Mouse (Mus musculus): Measurements from ENCODE around the gene Aldh5a1. TPM values are rescaled to one million over a fixed set of nuclear protein-coding genes. Genes with fewer than 3 reads are reported as not detected.
A peak's percentile ranks its signal among the peaks of the same experiment; 100 is the strongest.

Aldh5a1 gene
- total RNA-seq, 2 experiments from 2014 or later = 54.2 to 58.7 TPM

DNA sequence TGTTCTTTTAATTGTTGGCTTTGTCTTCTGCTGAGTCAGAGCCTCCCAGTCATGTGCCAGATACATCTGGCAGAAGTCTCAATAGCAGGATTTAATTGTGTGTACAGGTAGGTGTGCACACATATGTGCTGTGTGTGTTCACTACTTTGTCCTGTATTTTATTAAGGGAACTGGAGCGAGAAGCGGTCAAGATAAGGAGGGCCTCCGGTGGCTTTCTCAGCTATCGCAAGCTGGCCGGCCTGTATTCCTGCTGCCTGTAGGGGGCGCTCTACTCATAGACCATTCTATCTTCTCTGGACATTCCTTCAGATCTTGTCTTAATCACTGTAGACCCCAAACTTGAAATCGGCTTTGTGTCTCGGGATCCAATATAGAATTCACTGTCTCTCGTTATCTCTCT is 1.2 kb upstream of the Aldh5a1 start:
- intact Hi-C loops (cut with DNase I) = loop anchor here (5.0 kb wide), 1 partner anchor 179 kb away; no protein-coding TSS in a partner anchor
- peak; percentile 83 to 85 for DNase-seq (ENCODE audit: low spot score in 2 of 2)

- DNase-seq (ENCODE audit: low spot score in 2 of 2) = no peak
- intact Hi-C loops (cut with DNase I) = loop anchor here (1.0 to 5.0 kb wide), 2 partner anchors 50 to 179 kb away; no protein-coding TSS in a partner anchor
Observed at GRCm38 (mm10) chr13:24937839-24938166, 342 bp upstream of the Aldh5a1 start.

- DNase-seq (ENCODE audit: low spot score in 2 of 2) = no peak
- intact Hi-C loops (cut with DNase I) = loop anchor here (1.0 to 5.0 kb wide), 2 partner anchors 52 to 181 kb away; no protein-coding TSS in a partner anchor
Observed at GRCm38 (mm10) chr13:24936772-24937107, 721 bp downstream of the Aldh5a1 start.

DNA sequence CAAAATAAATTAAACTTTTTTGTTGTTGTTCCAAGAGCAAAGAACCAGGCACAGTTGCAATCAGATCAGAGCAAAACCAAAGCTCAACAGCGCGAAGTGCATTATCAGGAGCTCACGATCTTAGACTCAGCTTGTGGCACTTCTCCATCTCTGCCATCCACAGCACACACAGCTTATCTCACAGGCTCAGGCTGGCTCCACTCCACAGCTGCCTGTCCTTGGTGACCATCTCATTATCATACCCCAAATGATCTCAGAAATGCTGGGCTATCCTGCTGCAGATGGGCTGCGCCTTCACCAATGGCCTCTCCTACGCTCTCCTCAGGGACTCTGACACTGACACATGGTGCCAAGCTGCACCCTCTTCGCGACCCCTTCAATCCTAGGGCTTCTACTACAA is 4.3 kb downstream of the Aldh5a1 start:
- DNase-seq (ENCODE audit: low spot score in 2 of 2) = no peak
- intact Hi-C loops (cut with DNase I) = no loop called here

GRCm38 (mm10) chr13:24930591-24930990 is 6.9 kb downstream of the Aldh5a1 start:
- intact Hi-C loops (cut with DNase I) = no loop called here
- no peak for DNase-seq (ENCODE audit: low spot score in 2 of 2)

DNA sequence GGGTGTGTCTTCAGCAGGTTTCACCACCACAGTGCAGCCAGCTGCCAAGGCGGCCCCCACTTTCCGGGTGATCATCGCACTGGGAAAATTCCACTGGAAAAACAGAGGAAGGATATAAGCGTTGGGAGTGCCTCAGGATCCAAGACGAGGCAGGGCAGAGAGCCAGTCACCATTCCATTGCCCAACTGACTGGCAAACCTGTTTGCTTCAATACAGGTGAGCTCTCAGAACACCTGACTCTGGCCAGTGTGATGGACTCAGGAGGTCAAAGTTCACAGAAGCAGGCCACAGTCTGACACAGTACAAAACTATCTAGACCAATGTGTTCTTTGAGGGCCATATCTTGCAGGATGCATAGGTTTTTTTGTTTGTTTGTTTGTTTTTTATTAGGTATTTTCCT is 13.5 kb downstream of the Aldh5a1 start:
- DNase-seq (ENCODE audit: low spot score in 2 of 2) = no peak
- intact Hi-C loops (cut with DNase I) = loop anchor here (10.0 kb wide), 1 partner anchor 439 kb away; no protein-coding TSS in a partner anchor

- intact Hi-C loops (cut with DNase I) = loop anchor here (10.0 kb wide), 1 partner anchor 436 kb away; no protein-coding TSS in a partner anchor
- DNase-seq (ENCODE audit: low spot score in 2 of 2) = no peak
Observed at GRCm38 (mm10) chr13:24921281-24921680, 16.2 kb downstream of the Aldh5a1 start.

- intact Hi-C loops (cut with DNase I) = loop anchor here (10.0 kb wide), 1 partner anchor 436 kb away; no protein-coding TSS in a partner anchor
Observed at GRCm38 (mm10) chr13:24920333-24920977, 17.0 kb downstream of the Aldh5a1 start.

GRCm38 (mm10) chr13:24915831-24916230 is 21.6 kb downstream of the Aldh5a1 start:
- no peak for DNase-seq (ENCODE audit: low spot score in 2 of 2)
- intact Hi-C loops (cut with DNase I) = no loop called here

More at GRCm38 (mm10) chr13:24920333-24920977, 17.0 kb downstream of the Aldh5a1 start:
- DNase-seq (ENCODE audit: low spot score in 2 of 2) = peak; percentile 35 to 50

GRCm38 (mm10) chr13:24914915-24915314 is 22.5 kb downstream of the Aldh5a1 start:
- intact Hi-C loops (cut with DNase I) = no loop called here
- DNase-seq (ENCODE audit: low spot score in 2 of 2) = no peak

DNA sequence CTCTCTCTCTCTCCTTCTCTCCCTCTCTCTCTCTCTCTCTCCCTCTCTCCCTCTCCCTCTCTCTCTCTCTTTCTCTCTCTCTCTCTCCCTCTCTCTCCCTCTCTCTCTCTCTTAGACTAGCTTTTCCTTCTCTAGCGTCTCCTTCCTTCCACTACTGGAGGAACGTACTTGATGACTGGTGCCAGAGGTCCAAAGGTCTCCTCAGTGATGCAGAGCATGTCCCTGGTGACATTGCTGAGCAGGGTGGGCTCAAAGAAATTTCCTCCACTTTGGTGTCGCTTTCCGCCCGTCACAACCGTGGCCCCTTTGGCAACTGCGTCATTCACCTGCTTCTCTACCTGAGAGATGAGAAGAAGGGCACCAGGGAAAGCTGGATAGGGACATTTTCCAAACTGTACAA is 23.9 kb downstream of the Aldh5a1 start:
- DNase-seq (ENCODE audit: low spot score in 2 of 2) = no peak
- intact Hi-C loops (cut with DNase I) = no loop called here

DNA sequence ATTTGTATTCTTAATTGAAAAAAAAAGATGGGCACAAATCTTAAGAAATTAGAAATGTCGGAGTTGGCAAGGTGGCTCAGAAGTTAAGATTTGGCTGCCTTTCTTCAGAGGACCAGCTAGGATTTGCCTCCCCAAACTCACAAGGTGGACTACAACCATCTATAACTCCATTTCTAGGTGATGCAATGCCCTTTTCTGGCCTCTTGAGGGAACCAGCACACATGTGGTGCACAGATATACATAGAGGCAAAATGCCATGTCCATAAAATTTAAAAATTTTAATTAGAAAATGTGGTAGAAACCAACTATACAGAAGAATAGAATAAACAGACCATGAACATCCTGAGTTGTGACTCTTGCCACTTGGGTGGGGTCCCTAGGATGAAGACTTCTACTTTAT is 28.3 kb downstream of the Aldh5a1 start:
- DNase-seq (ENCODE audit: low spot score in 2 of 2) = no peak
- intact Hi-C loops (cut with DNase I) = no loop called here

DNA sequence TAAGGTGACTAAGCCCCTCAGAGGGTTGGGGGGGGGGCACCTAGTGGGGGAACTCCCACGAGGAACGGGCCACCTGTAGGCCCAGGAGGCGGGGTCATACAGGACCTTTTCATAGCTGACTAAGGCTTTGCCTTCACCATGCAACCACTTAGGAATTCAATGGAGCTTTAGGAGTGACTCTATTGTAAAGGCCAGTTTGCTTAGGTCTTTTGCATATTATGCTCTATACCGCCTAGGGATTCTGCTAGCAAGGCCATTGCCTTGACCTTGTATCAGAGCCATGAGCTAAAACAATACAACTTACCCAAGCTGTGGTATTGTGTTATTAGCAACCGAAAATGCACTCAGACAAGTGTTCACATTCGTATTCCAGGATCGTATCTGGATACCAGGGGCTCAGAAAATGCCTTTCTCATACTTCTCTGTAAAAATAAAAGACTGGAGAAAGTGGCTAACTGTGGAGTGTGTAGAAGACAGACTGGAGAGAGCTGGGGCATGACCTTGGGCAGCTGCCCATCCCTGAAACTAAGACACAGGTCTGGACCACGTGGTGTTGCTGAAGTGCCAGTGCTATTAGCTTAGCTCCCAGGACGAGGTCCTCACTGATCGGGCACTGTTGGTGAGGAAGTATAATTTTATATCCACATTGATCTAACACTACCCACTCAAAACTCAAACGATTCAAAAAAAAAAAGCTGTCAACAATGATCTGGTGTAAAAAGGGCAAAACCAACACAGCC is 30.5 kb downstream of the Aldh5a1 start:
- DNase-seq (ENCODE audit: low spot score in 2 of 2) = no peak

DNA sequence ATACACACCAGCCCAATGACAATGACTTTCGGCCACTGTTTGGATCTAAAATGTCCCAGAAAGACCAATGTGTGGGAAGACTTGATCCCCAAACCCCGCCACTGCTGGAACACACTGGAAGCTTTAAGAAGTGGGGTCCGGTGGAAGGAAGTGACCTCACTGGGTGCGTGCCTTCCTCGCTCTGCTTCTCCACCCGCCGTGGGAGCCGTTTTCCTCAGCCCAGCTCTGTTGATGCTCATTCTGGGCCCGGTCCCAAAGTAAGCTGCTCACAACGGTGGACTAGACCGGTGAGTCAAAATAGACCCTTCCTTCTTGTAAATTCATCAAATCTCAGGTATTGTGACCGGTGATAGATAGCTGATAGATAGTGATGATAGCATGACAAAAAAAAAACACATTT is 32.0 kb downstream of the Aldh5a1 start:
- no peak for DNase-seq (ENCODE audit: low spot score in 2 of 2)
- intact Hi-C loops (cut with DNase I) = no loop called here

More for the DNA sequence above, 30.5 kb downstream of the Aldh5a1 start:
- intact Hi-C loops (cut with DNase I) = no loop called here

GRCm38 (mm10) chr13:24903412-24903811 is 34.0 kb downstream of the Aldh5a1 start:
- intact Hi-C loops (cut with DNase I) = no loop called here

DNA sequence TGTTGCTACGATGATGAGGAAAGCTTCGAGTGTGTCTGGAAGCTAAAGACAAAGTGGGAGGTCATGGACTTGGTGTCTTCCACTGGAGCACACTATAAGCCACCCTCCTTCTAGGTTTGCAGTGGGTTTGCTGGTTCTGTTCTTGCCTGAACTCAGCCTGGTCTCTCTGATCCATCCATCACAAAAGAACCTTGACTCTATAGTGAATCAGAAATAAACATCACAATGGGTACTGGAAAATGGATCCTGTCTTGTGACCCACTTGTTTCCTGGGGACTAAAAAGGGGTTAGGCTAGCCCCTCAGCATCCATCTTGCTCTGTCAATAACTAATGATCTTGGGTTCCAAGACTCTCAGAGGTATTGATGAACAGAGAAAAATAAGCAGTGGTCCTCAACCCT is 35.5 kb downstream of the Aldh5a1 start:
- intact Hi-C loops (cut with DNase I) = no loop called here

More at GRCm38 (mm10) chr13:24903412-24903811, 34.0 kb downstream of the Aldh5a1 start:
- DNase-seq (ENCODE audit: low spot score in 2 of 2) = no peak

GRCm38 (mm10) chr13:24893880-24894279 is 43.6 kb downstream of the Aldh5a1 start:
- intact Hi-C loops (cut with DNase I) = no loop called here
- no peak for DNase-seq (ENCODE audit: low spot score in 2 of 2)

More for the DNA sequence above, 35.5 kb downstream of the Aldh5a1 start:
- no peak for DNase-seq (ENCODE audit: low spot score in 2 of 2)

DNA sequence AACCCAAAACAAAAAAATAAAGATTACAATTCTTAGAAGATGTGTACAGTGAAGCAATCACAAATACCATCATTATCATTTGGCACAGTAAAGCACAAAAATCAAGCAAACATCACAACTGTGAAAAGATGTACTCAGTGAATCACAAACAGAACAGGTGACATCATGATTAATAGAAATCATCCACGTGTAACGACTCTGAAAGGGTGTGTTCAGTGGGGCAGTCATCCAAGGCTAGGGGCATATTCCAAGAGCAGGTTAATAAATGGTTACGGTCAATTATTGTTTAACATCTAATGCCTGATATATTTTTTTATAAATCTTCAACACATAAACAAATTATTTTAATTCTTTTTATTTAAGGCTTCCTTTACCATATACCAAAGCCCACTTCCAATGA is 44.9 kb downstream of the Aldh5a1 start:
- DNase-seq (ENCODE audit: low spot score in 2 of 2) = no peak
- intact Hi-C loops (cut with DNase I) = no loop called here

DNA sequence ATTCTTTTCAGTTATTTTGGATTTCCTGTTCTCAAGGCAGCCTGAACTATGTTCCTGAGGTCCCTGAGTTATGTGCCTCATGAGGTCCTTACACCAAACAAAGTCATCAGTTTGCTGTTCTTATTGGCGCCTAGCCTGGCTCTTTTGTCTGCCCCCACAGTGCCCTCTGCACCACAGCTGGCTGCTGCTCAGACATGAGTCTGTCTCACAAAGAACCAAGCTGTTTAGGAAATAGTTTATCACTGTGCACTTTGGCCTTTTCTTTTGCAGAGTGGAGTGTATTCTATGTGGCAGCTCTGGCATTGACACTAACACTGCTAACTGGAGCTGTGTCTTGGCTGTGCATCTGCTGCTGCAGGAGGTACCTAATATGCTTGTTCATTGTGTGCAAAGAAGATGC is 47.9 kb downstream of the Aldh5a1 start:
- intact Hi-C loops (cut with DNase I) = no loop called here
- no peak for DNase-seq (ENCODE audit: low spot score in 2 of 2)

GRCm38 (mm10) chr13:24882411-24882810 is 55.0 kb downstream of the Aldh5a1 start:
- intact Hi-C loops (cut with DNase I) = no loop called here
- DNase-seq (ENCODE audit: low spot score in 2 of 2) = no peak

GRCm38 (mm10) chr13:24880704-24881103 is 56.8 kb downstream of the Aldh5a1 start:
- DNase-seq (ENCODE audit: low spot score in 2 of 2) = no peak
- intact Hi-C loops (cut with DNase I) = no loop called here
